Mouse (Mus musculus): ENCODE measurements around the gene Lhfpl5. TPM values are rescaled to one million over a fixed set of nuclear protein-coding genes. Genes with fewer than 3 reads are reported as not detected.

Lhfpl5 gene
- polyA plus RNA-seq, 1 experiment from 2014 or later = 0.34 TPM

DNA sequence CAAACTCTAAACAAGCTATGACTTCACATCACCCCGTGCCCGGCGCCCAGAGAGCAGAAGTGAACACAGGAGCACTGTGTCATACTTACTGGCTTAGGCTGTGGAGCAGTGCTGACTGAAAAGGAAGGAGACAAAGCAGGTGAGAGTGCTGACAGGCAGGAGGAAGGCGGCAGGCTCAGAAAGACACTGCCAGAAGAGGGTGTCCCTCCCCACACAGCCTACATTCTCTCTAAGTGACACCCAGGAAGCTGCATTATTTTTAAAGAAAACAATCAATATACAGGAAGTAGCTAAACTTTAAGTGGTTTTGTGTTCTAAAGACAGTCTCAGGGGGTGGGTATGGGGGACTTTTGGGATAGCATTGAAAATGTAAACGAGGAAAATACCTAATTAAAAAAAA lies 25.3 kb downstream of the Lhfpl5 start:
- ATAC-seq (replicated peaks; ENCODE audit: insufficient number of reproducible peaks, low FRiP score, low TSS enrichment, low read depth) (no peak), DNase-seq (ENCODE audit: low spot score) (no peak)
- H3K27me3 ChIP-seq (ENCODE audit: control insufficient read depth, insufficient read depth, low read length) = no peaks in the 10 kb centered on the region
- no peaks in the 10 kb centered on the region for H3K9me3 ChIP-seq (replicated peaks; ENCODE audit: control insufficient read depth, low read length)
- no peaks in the 10 kb centered on the region for H3K4me1 ChIP-seq (ENCODE audit: control insufficient read depth, insufficient read depth, low read length)
- no peak overlapping the region for H3K27ac ChIP-seq (replicated peaks; ENCODE audit: low read depth, low read length)
- H3K9ac ChIP-seq (replicated peaks; ENCODE audit: low read length) = no peak overlapping the region
- H3K4me3 ChIP-seq (ENCODE audit: low read depth, low read length) = no peak overlapping the region
- WGBS = 90% methylated on average over 5 of the region's 5 CpGs
- peaks cover 35% of the 10 kb centered on the region for H3K36me3 ChIP-seq (replicated peaks; ENCODE audit: control insufficient read depth, insufficient read depth, low read depth, low read length)
- no peak overlapping the region for H3K4me2 ChIP-seq (ENCODE audit: low read depth, low read length)

DNA sequence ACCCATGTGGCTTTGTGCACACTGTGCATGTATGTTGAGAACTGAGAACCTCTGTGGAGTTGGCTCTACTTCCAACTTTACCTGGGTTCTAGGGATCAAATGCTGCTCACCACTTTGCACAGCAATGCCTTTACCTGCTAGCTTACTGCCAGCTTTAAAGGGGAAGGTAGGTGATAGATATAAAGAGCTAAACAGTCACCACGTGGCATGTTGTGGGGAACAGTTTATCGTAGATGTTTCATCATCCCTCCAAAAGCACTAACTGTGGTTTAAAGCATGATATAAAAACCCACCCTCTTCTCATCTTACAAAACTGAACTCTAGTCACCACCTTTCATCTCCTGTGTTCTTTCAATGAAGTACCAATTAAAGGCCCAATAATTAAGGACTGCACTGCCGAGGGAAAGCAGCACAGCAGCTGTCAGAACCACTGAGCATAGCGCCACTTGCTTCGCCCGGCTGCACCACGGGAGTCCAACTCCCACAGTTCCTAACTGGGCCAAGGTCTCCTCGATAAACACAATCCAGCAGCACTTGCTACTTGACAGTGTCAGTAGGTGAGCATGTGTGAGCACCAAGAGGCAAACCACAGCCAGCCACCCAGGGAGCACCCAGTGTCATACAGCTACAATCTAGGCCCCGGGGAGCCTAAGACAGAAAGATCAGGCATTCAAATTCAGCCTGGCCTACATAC lies 26.3 kb downstream of the Lhfpl5 start:
- Histone ChIP-seq H3K4me2 (ENCODE audit: low read depth, low read length) (no peak overlapping the region), H3K9me3 (replicated peaks; ENCODE audit: control insufficient read depth, low read length) (no peaks in the 10 kb centered on the region), H3K4me1 (ENCODE audit: control insufficient read depth, insufficient read depth, low read length) (no peaks in the 10 kb centered on the region), H3K9ac (replicated peaks; ENCODE audit: low read length) (no peak overlapping the region), H3K27me3 (ENCODE audit: control insufficient read depth, insufficient read depth, low read length) (no peaks in the 10 kb centered on the region), H3K27ac (replicated peaks; ENCODE audit: low read depth, low read length) (no peak overlapping the region), H3K36me3 (replicated peaks; ENCODE audit: control insufficient read depth, insufficient read depth, low read depth, low read length) (peaks cover 35% of the 10 kb centered on the region), H3K4me3 (ENCODE audit: low read depth, low read length) (no peak overlapping the region)
- WGBS = 89% methylated on average over 9 of the region's 9 CpGs
- ATAC-seq (replicated peaks; ENCODE audit: insufficient number of reproducible peaks, low FRiP score, low TSS enrichment, low read depth) = no peak
- no peak for DNase-seq (ENCODE audit: low spot score)

DNA sequence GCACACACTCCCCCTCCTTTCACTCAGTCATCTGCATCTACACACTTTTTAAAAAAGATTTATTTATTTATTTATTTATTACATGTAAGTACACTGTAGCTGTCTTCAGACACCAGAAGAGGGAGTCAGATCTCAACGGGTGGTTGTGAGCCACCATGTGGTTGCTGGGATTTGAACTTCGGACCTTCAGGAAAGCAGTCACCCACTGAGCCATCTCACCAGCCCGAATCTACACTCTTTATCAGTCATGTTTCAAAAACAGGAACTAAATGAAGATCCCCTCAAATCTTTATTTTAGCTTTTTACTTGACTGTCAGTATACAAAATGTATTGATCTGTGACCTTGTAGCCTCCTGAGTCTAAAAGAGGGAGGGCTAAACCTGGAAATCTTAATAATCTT lies 34.1 kb downstream of the Lhfpl5 start:
- Histone ChIP-seq H3K4me2 (ENCODE audit: low read depth, low read length) (no peak overlapping the region), H3K4me1 (ENCODE audit: control insufficient read depth, insufficient read depth, low read length) (no peaks in the 10 kb centered on the region), H3K9ac (replicated peaks; ENCODE audit: low read length) (no peak overlapping the region), H3K27ac (replicated peaks; ENCODE audit: low read depth, low read length) (no peak overlapping the region), H3K27me3 (ENCODE audit: control insufficient read depth, insufficient read depth, low read length) (no peaks in the 10 kb centered on the region), H3K4me3 (ENCODE audit: low read depth, low read length) (no peak overlapping the region), H3K36me3 (replicated peaks; ENCODE audit: control insufficient read depth, insufficient read depth, low read depth, low read length) (peaks cover 6% of the 10 kb centered on the region), H3K9me3 (replicated peaks; ENCODE audit: control insufficient read depth, low read length) (no peaks in the 10 kb centered on the region)
- ATAC-seq (replicated peaks; ENCODE audit: insufficient number of reproducible peaks, low FRiP score, low TSS enrichment, low read depth) = no peak
- WGBS = 81% methylated on average over 3 of the region's 3 CpGs
- DNase-seq (ENCODE audit: low spot score) = no peak

DNA sequence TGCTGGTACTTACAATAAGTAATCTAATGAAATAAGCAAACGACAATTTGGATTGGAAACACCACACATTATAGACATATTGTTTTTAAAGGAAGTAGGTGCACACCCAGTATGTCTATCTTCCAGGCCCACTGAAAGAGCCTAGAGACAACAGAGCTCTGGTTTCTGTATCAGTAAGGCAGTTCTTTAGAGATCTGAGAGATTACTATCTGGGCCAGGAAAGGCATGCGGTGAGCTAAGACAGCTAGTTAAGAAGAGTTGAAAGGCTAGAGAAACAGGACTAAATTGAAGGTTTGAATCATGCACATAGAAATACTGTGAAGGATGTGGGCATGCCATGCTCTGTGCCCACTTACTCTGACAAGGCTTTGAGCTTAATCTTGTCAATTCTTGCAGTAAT lies 37.2 kb downstream of the Lhfpl5 start:
- Histone ChIP-seq H3K4me1 (ENCODE audit: control insufficient read depth, insufficient read depth, low read length) (no peaks in the 10 kb centered on the region), H3K27me3 (ENCODE audit: control insufficient read depth, insufficient read depth, low read length) (no peaks in the 10 kb centered on the region), H3K4me3 (ENCODE audit: low read depth, low read length) (no peak overlapping the region), H3K36me3 (replicated peaks; ENCODE audit: control insufficient read depth, insufficient read depth, low read depth, low read length) (no peaks in the 10 kb centered on the region; the same call in none of the 2 replicates), H3K9ac (replicated peaks; ENCODE audit: low read length) (no peak overlapping the region), H3K27ac (replicated peaks; ENCODE audit: low read depth, low read length) (no peak overlapping the region), H3K4me2 (ENCODE audit: low read depth, low read length) (no peak overlapping the region), H3K9me3 (replicated peaks; ENCODE audit: control insufficient read depth, low read length) (no peaks in the 10 kb centered on the region)
- DNase-seq (ENCODE audit: low spot score) (no peak), ATAC-seq (replicated peaks; ENCODE audit: insufficient number of reproducible peaks, low FRiP score, low TSS enrichment, low read depth) (no peak)
- WGBS = 87% methylated on average over 2 of the region's 2 CpGs

DNA sequence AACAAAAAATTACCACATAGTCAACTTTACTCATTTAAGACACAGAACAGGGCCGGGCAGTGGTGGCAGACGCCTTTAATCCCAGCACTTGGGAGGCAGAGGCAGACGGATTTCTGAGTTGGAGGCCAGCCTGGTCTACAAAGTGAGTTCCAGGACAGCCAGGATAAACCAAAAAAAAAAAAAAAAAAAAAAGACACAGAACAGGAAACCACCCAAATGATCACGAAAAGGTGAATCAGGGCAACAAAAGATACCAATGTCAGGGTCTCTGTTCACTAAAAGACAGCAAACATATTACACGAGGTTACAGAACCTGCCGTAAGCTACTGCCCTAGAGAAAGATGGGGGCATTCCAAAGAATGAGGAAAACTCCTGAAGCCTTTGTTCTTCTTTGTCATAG lies 37.7 kb downstream of the Lhfpl5 start:
- no peak overlapping the region for H3K27ac ChIP-seq (replicated peaks; ENCODE audit: low read depth, low read length)
- WGBS = 89% methylated on average over 6 of the region's 6 CpGs
- H3K9ac ChIP-seq (replicated peaks; ENCODE audit: low read length) = no peak overlapping the region
- ATAC-seq (replicated peaks; ENCODE audit: insufficient number of reproducible peaks, low FRiP score, low TSS enrichment, low read depth) (no peak), DNase-seq (ENCODE audit: low spot score) (no peak)
- no peaks in the 10 kb centered on the region for H3K4me1 ChIP-seq (ENCODE audit: control insufficient read depth, insufficient read depth, low read length)
- H3K27me3 ChIP-seq (ENCODE audit: control insufficient read depth, insufficient read depth, low read length) = no peaks in the 10 kb centered on the region
- no peaks in the 10 kb centered on the region for H3K9me3 ChIP-seq (replicated peaks; ENCODE audit: control insufficient read depth, low read length)
- H3K4me3 ChIP-seq (ENCODE audit: low read depth, low read length) = no peak overlapping the region
- H3K36me3 ChIP-seq (replicated peaks; ENCODE audit: control insufficient read depth, insufficient read depth, low read depth, low read length) = no peaks in the 10 kb centered on the region; the same call in none of the 2 replicates
- H3K4me2 ChIP-seq (ENCODE audit: low read depth, low read length) = no peak overlapping the region

DNA sequence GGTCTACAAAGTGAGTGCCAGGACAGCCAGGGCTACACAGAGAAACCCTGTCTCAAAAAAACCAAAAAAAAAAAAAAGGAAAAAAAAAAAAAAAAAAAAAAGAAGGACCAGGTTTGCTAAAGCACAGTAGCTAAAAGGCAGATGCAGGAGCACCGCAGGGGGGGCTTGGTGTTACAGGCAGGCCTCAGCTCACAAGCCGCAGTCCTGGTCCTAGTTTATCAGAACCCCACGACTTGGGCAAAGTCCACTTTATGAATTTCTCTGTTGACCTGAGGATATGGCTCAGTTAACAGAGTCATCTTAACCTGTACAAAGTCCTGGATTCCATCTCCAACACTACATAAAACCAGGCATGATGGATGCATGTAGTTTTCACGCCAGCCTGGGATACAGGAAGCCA lies 39.9 kb downstream of the Lhfpl5 start:
- Histone ChIP-seq H3K9ac (replicated peaks; ENCODE audit: low read length) (no peak overlapping the region), H3K27me3 (ENCODE audit: control insufficient read depth, insufficient read depth, low read length) (no peaks in the 10 kb centered on the region), H3K4me2 (ENCODE audit: low read depth, low read length) (no peak overlapping the region), H3K9me3 (replicated peaks; ENCODE audit: control insufficient read depth, low read length) (no peaks in the 10 kb centered on the region), H3K36me3 (replicated peaks; ENCODE audit: control insufficient read depth, insufficient read depth, low read depth, low read length) (no peaks in the 10 kb centered on the region; the same call in none of the 2 replicates), H3K27ac (replicated peaks; ENCODE audit: low read depth, low read length) (no peak overlapping the region), H3K4me3 (ENCODE audit: low read depth, low read length) (no peak overlapping the region), H3K4me1 (ENCODE audit: control insufficient read depth, insufficient read depth, low read length) (no peaks in the 10 kb centered on the region; the same call in 1 of the 2 replicates)
- 94% methylated on average over 4 of the region's 4 CpGs for WGBS
- ATAC-seq (replicated peaks; ENCODE audit: insufficient number of reproducible peaks, low FRiP score, low TSS enrichment, low read depth) (no peak), DNase-seq (ENCODE audit: low spot score) (no peak)

DNA sequence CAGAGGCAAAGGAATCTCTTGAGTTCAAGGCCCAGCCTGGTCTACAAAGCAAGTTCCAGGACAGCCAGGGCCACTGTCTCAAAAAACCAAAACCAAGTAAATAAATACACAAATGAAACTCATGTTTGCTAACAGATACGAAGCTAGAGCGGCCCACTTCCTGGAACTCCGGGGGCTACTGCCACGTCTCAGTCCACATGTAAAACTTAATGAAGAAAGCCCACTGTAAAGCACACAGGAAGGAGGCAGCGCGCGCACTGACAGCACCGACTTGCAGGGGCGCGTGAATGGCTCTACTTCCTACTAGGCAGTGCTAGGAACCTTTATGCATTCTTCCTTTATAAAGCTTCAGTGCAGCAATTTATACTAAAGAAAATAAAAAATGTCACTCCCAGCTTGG lies 42.2 kb downstream of the Lhfpl5 start:
- no peaks in the 10 kb centered on the region for H3K9me3 ChIP-seq (replicated peaks; ENCODE audit: control insufficient read depth, low read length)
- H3K27ac ChIP-seq (replicated peaks; ENCODE audit: low read depth, low read length) = no peak overlapping the region
- H3K27me3 ChIP-seq (ENCODE audit: control insufficient read depth, insufficient read depth, low read length) = no peaks in the 10 kb centered on the region
- no peak overlapping the region for H3K4me3 ChIP-seq (ENCODE audit: low read depth, low read length)
- 92% methylated on average over 10 of the region's 10 CpGs for WGBS
- no peaks in the 10 kb centered on the region; the same call in 1 of the 2 replicates for H3K36me3 ChIP-seq (replicated peaks; ENCODE audit: control insufficient read depth, insufficient read depth, low read depth, low read length)
- DNase-seq (ENCODE audit: low spot score) (no peak), ATAC-seq (replicated peaks; ENCODE audit: insufficient number of reproducible peaks, low FRiP score, low TSS enrichment, low read depth) (no peak)
- no peak overlapping the region for H3K9ac ChIP-seq (replicated peaks; ENCODE audit: low read length)
- no peak overlapping the region for H3K4me2 ChIP-seq (ENCODE audit: low read depth, low read length)
- no peaks in the 10 kb centered on the region; the same call in 1 of the 2 replicates for H3K4me1 ChIP-seq (ENCODE audit: control insufficient read depth, insufficient read depth, low read length)

DNA sequence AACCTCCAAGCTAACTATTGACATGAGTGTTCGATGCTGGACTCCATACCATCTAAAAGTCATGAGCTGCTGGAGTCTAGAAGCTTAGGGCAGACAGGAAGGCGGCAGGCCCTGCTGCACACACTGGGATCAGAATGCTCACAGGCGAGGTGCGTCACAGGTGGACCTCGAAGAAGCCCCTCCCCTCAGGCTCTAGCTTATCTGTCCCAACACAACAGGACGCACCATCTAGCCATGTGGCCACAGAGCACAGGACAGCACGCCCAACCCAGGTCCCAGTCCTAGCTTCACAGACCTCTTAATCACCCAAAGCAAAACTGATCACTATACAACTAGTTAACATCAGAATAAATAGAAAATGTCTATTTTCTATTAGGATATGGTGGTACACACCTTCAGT lies 42.7 kb downstream of the Lhfpl5 start:
- Histone ChIP-seq H3K36me3 (replicated peaks; ENCODE audit: control insufficient read depth, insufficient read depth, low read depth, low read length) (no peaks in the 10 kb centered on the region; the same call in 1 of the 2 replicates), H3K4me1 (ENCODE audit: control insufficient read depth, insufficient read depth, low read length) (no peaks in the 10 kb centered on the region; the same call in 1 of the 2 replicates), H3K4me2 (ENCODE audit: low read depth, low read length) (no peak overlapping the region), H3K27ac (replicated peaks; ENCODE audit: low read depth, low read length) (no peak overlapping the region), H3K4me3 (ENCODE audit: low read depth, low read length) (no peak overlapping the region), H3K9ac (replicated peaks; ENCODE audit: low read length) (no peak overlapping the region), H3K27me3 (ENCODE audit: control insufficient read depth, insufficient read depth, low read length) (no peaks in the 10 kb centered on the region), H3K9me3 (replicated peaks; ENCODE audit: control insufficient read depth, low read length) (no peaks in the 10 kb centered on the region)
- no peak for DNase-seq (ENCODE audit: low spot score)
- 79% methylated on average over 7 of the region's 7 CpGs for WGBS
- ATAC-seq (replicated peaks; ENCODE audit: insufficient number of reproducible peaks, low FRiP score, low TSS enrichment, low read depth) = no peak
